Mouse (Mus musculus) c-Kit-positive CD71-positive TER-119-positive erythroid progenitor cells, embryonic 14.5 days (primary cell): ENCODE results near the gene Triap1.
"Not testable (repeated sequence)": the region's sequence is repeated elsewhere in the genome, so short reads cannot be mapped to it uniquely, and the experiment has no call there.

Source experiments
- DNase-seq: peaks from one replicate; pipeline ENCODE4 v3.0.0-alpha.2; 2013; ENCODE audit warnings: low spot score

Triap1 gene

GRCm38 (mm10) chr5:115333626-115334025 is 7.4 kb upstream of the Triap1 start:
- peak; percentile 75 for DNase-seq

- no peak for DNase-seq
These were observed 1.0 kb upstream of the Triap1 start for GRCm38 (mm10) chr5:115340007-115340406.

GRCm38 (mm10) chr5:115341314-115342165 is 515 bp downstream of the Triap1 start:
- DNase-seq: no peak

- DNase-seq: peak; percentile 94
These were observed 6.5 kb downstream of the Triap1 start for GRCm38 (mm10) chr5:115347564-115347963.

- peak; percentile 99 for DNase-seq
These were observed 7.7 kb downstream of the Triap1 start, which contains the start of gene Cox6a1 for GRCm38 (mm10) chr5:115348546-115349224. Gene Cox6a1 (minus strand): TSS chr5:115348981.

GRCm38 (mm10) chr5:115349225-115349555 is 8.2 kb downstream of the Triap1 start:
- DNase-seq: no peak

- no peak for DNase-seq
These were observed 10.3 kb downstream of the Triap1 start for GRCm38 (mm10) chr5:115351348-115351747.

GRCm38 (mm10) chr5:115355070-115355469 is 14.0 kb downstream of the Triap1 start:
- no peak for DNase-seq

GRCm38 (mm10) chr5:115358872-115359271 is 17.8 kb downstream of the Triap1 start:
- peak; percentile 56 for DNase-seq

- no peak for DNase-seq
These were observed 18.4 kb downstream of the Triap1 start for GRCm38 (mm10) chr5:115359438-115359837.

GRCm38 (mm10) chr5:115359851-115360372 is 18.9 kb downstream of the Triap1 start:
- no peak for DNase-seq

GRCm38 (mm10) chr5:115362216-115362615 is 21.2 kb downstream of the Triap1 start:
- no peak for DNase-seq

- no peak for DNase-seq
These were observed 22.0 kb downstream of the Triap1 start for GRCm38 (mm10) chr5:115362819-115363714.

- no peak for DNase-seq
These were observed 23.8 kb downstream of the Triap1 start for GRCm38 (mm10) chr5:115364782-115365181.

- DNase-seq: no peak
These were observed 30.7 kb downstream of the Triap1 start for GRCm38 (mm10) chr5:115371736-115372135.

- no peak for DNase-seq
These were observed 32.6 kb downstream of the Triap1 start for GRCm38 (mm10) chr5:115373441-115374203.

- no peak for DNase-seq
These were observed 33.3 kb downstream of the Triap1 start for GRCm38 (mm10) chr5:115374204-115374820.

- no peak for DNase-seq
These were observed 34.4 kb downstream of the Triap1 start for GRCm38 (mm10) chr5:115375436-115375835.

- DNase-seq: not testable (repeated sequence)
These were observed 37.9 kb downstream of the Triap1 start for GRCm38 (mm10) chr5:115378882-115379281.

- no peak for DNase-seq
These were observed 50.9 kb downstream of the Triap1 start for GRCm38 (mm10) chr5:115391935-115392334.

GRCm38 (mm10) chr5:115392969-115393368 is 51.9 kb downstream of the Triap1 start:
- no peak for DNase-seq
